Mouse (Mus musculus): Measurements from ENCODE around the gene Mgmt. TPM values are rescaled to one million over a fixed set of nuclear protein-coding genes. Genes with fewer than 3 reads are reported as not detected.

Mgmt gene
- polyA plus RNA-seq, 1 experiment = 1.6 TPM

- Histone ChIP-seq H3K27me3 (ENCODE audit: control insufficient read depth, insufficient read depth, low read length) (no peaks in the 10 kb centered on the region), H3K36me3 (ENCODE audit: control insufficient read depth, insufficient read depth, low read length) (no peaks in the 10 kb centered on the region), H3K27ac (ENCODE audit: insufficient read depth, low read length) (no peak overlapping the region), H3K4me1 (ENCODE audit: control insufficient read depth, insufficient read depth, insufficient read length) (no peaks in the 10 kb centered on the region), H3K4me3 (ENCODE audit: extremely low read depth, insufficient read depth, insufficient read length) (no peak overlapping the region)
- TF ChIP-seq POLR2A (IDR thresholded peaks at IDR 0.05; ENCODE audit: low read depth, low read length) (no peak), CTCF (IDR thresholded peaks at IDR 0.05; ENCODE audit: extremely low read depth, insufficient read depth, insufficient read length, insufficient replicate concordance) (no peak)
- DNase-seq (ENCODE audit: low read depth in 1 of 2, low spot score in 2 of 2) = no peak
- WGBS = 91% methylated on average over 6 of the region's 6 CpGs
Measured at GRCm38 (mm10) chr7:137020195-137020594, 125.8 kb downstream of the Mgmt start.

- 80% methylated on average over 4 of the region's 4 CpGs for WGBS
Measured at GRCm38 (mm10) chr7:137030789-137031188, 136.4 kb downstream of the Mgmt start.

GRCm38 (mm10) chr7:137033177-137033576 lies 138.8 kb downstream of the Mgmt start:
- Histone ChIP-seq H3K27ac (ENCODE audit: insufficient read depth, low read length) (no peak overlapping the region), H3K36me3 (ENCODE audit: control insufficient read depth, insufficient read depth, low read length) (no peaks in the 10 kb centered on the region), H3K4me1 (ENCODE audit: control insufficient read depth, insufficient read depth, insufficient read length) (no peaks in the 10 kb centered on the region), H3K27me3 (ENCODE audit: control insufficient read depth, insufficient read depth, low read length) (no peaks in the 10 kb centered on the region), H3K4me3 (ENCODE audit: extremely low read depth, insufficient read depth, insufficient read length) (no peak overlapping the region)
- DNase-seq (ENCODE audit: low read depth in 1 of 2, low spot score in 2 of 2) = no peak
- TF ChIP-seq CTCF (IDR thresholded peaks at IDR 0.05; ENCODE audit: extremely low read depth, insufficient read depth, insufficient read length, insufficient replicate concordance) (no peak), POLR2A (IDR thresholded peaks at IDR 0.05; ENCODE audit: low read depth, low read length) (no peak)
- 97% methylated on average over 12 of the region's 12 CpGs for WGBS

More at GRCm38 (mm10) chr7:137030789-137031188, 136.4 kb downstream of the Mgmt start:
- DNase-seq (ENCODE audit: low read depth in 1 of 2, low spot score in 2 of 2) = no peak
- no peaks in the 10 kb centered on the region for H3K4me1 ChIP-seq (ENCODE audit: control insufficient read depth, insufficient read depth, insufficient read length)
- H3K4me3 ChIP-seq (ENCODE audit: extremely low read depth, insufficient read depth, insufficient read length) = no peak overlapping the region
- H3K27ac ChIP-seq (ENCODE audit: insufficient read depth, low read length) = no peak overlapping the region
- no peak for TF ChIP-seq CTCF (IDR thresholded peaks at IDR 0.05; ENCODE audit: extremely low read depth, insufficient read depth, insufficient read length, insufficient replicate concordance)
- no peak for TF ChIP-seq POLR2A (IDR thresholded peaks at IDR 0.05; ENCODE audit: low read depth, low read length)
- no peaks in the 10 kb centered on the region for H3K27me3 ChIP-seq (ENCODE audit: control insufficient read depth, insufficient read depth, low read length)
- H3K36me3 ChIP-seq (ENCODE audit: control insufficient read depth, insufficient read depth, low read length) = no peaks in the 10 kb centered on the region

- H3K4me1 ChIP-seq (ENCODE audit: control insufficient read depth, insufficient read depth, insufficient read length) = no peaks in the 10 kb centered on the region
- 96% methylated on average over 3 of the region's 3 CpGs for WGBS
- no peak for DNase-seq (ENCODE audit: low read depth in 1 of 2, low spot score in 2 of 2)
Measured at GRCm38 (mm10) chr7:137034986-137035385, 140.6 kb downstream of the Mgmt start.

GRCm38 (mm10) chr7:137035916-137036315 lies 141.5 kb downstream of the Mgmt start:
- no peaks in the 10 kb centered on the region for H3K36me3 ChIP-seq (ENCODE audit: control insufficient read depth, insufficient read depth, low read length)
- 63% methylated on average over 5 of the region's 5 CpGs for WGBS
- H3K27me3 ChIP-seq (ENCODE audit: control insufficient read depth, insufficient read depth, low read length) = no peaks in the 10 kb centered on the region
- DNase-seq (ENCODE audit: low read depth in 1 of 2, low spot score in 2 of 2) = no peak
- TF ChIP-seq POLR2A (IDR thresholded peaks at IDR 0.05; ENCODE audit: low read depth, low read length) = no peak
- TF ChIP-seq CTCF (IDR thresholded peaks at IDR 0.05; ENCODE audit: extremely low read depth, insufficient read depth, insufficient read length, insufficient replicate concordance) = no peak
- no peaks in the 10 kb centered on the region for H3K4me1 ChIP-seq (ENCODE audit: control insufficient read depth, insufficient read depth, insufficient read length)
- no peak overlapping the region for H3K27ac ChIP-seq (ENCODE audit: insufficient read depth, low read length)
- H3K4me3 ChIP-seq (ENCODE audit: extremely low read depth, insufficient read depth, insufficient read length) = no peak overlapping the region

More at GRCm38 (mm10) chr7:137034986-137035385, 140.6 kb downstream of the Mgmt start:
- no peak overlapping the region for H3K4me3 ChIP-seq (ENCODE audit: extremely low read depth, insufficient read depth, insufficient read length)
- TF ChIP-seq CTCF (IDR thresholded peaks at IDR 0.05; ENCODE audit: extremely low read depth, insufficient read depth, insufficient read length, insufficient replicate concordance) (no peak), POLR2A (IDR thresholded peaks at IDR 0.05; ENCODE audit: low read depth, low read length) (no peak)
- no peaks in the 10 kb centered on the region for H3K36me3 ChIP-seq (ENCODE audit: control insufficient read depth, insufficient read depth, low read length)
- no peak overlapping the region for H3K27ac ChIP-seq (ENCODE audit: insufficient read depth, low read length)
- H3K27me3 ChIP-seq (ENCODE audit: control insufficient read depth, insufficient read depth, low read length) = no peaks in the 10 kb centered on the region

- 90% methylated on average over 4 of the region's 4 CpGs for WGBS
- no peak for TF ChIP-seq POLR2A (IDR thresholded peaks at IDR 0.05; ENCODE audit: low read depth, low read length)
- no peak for TF ChIP-seq CTCF (IDR thresholded peaks at IDR 0.05; ENCODE audit: extremely low read depth, insufficient read depth, insufficient read length, insufficient replicate concordance)
- H3K27ac ChIP-seq (ENCODE audit: insufficient read depth, low read length) = no peak overlapping the region
- H3K4me3 ChIP-seq (ENCODE audit: extremely low read depth, insufficient read depth, insufficient read length) = no peak overlapping the region
- H3K36me3 ChIP-seq (ENCODE audit: control insufficient read depth, insufficient read depth, low read length) = no peaks in the 10 kb centered on the region
- 0 out of 2 replicates have a peak, but pooled peaks cover 1% of the 10 kb centered on the region for H3K27me3 ChIP-seq (ENCODE audit: control insufficient read depth, insufficient read depth, low read length)
- no peak for DNase-seq (ENCODE audit: low read depth in 1 of 2, low spot score in 2 of 2)
- H3K4me1 ChIP-seq (ENCODE audit: control insufficient read depth, insufficient read depth, insufficient read length) = no peaks in the 10 kb centered on the region
Measured at GRCm38 (mm10) chr7:137037471-137037870, 143.1 kb downstream of the Mgmt start.

GRCm38 (mm10) chr7:137037872-137038271 lies 143.5 kb downstream of the Mgmt start:
- H3K27ac ChIP-seq (ENCODE audit: insufficient read depth, low read length) = no peak overlapping the region
- 0 out of 2 replicates have a peak, but pooled peaks cover 1% of the 10 kb centered on the region for H3K27me3 ChIP-seq (ENCODE audit: control insufficient read depth, insufficient read depth, low read length)
- no peak for DNase-seq (ENCODE audit: low read depth in 1 of 2, low spot score in 2 of 2)
- 83% methylated on average over 5 of the region's 5 CpGs for WGBS
- H3K4me3 ChIP-seq (ENCODE audit: extremely low read depth, insufficient read depth, insufficient read length) = no peak overlapping the region
- H3K4me1 ChIP-seq (ENCODE audit: control insufficient read depth, insufficient read depth, insufficient read length) = no peaks in the 10 kb centered on the region
- TF ChIP-seq POLR2A (IDR thresholded peaks at IDR 0.05; ENCODE audit: low read depth, low read length) (no peak), CTCF (IDR thresholded peaks at IDR 0.05; ENCODE audit: extremely low read depth, insufficient read depth, insufficient read length, insufficient replicate concordance) (no peak)
- H3K36me3 ChIP-seq (ENCODE audit: control insufficient read depth, insufficient read depth, low read length) = no peaks in the 10 kb centered on the region
